Mouse (Mus musculus) cerebellum, adult 11 months (tissue): ENCODE results near the gene Sugct.

Source experiments
- DNase-seq: peaks from one replicate; pipeline ENCODE4 v3.0.0; 2022

Gene Sugct

DNA sequence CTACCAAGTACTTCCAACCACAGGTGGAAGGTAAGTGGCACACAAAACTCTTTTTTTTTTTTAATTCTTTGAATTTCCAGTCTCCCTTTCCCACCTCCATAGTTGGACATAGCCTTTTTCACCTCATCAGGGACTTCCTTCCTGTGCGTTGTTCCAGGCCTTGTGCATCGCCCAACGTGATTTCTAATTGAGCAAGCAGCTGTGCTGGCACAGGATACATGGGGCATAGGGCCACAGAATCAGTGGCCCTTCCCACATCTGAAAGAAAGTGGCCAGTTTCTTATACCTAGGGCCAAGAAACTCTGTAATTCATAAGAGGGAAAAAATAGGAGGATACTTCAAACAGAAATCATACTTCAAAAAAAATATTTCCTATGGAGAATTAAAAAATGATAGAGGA, 449.4 kb downstream of the Sugct start:
- no peak for DNase-seq

DNA sequence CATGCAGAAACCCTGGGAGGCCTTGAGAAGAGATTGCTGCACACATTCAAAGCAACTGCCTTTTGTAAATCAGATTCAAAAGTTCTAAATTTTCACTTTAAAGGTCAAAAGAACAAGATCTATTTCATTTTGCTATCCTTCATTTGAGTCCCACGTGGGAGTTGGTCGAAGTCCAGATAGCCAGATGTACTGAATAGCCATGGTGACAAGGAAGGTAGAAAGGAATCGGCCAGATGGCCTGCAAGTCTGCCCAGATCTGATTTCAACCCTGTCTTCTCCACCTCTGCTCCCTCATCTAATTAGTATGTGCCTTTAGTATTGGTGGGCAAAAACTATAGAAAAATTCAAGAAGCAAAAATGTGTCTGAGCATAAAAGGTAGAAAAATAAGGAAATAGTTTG, 478.8 kb downstream of the Sugct start:
- no peak for DNase-seq

DNA sequence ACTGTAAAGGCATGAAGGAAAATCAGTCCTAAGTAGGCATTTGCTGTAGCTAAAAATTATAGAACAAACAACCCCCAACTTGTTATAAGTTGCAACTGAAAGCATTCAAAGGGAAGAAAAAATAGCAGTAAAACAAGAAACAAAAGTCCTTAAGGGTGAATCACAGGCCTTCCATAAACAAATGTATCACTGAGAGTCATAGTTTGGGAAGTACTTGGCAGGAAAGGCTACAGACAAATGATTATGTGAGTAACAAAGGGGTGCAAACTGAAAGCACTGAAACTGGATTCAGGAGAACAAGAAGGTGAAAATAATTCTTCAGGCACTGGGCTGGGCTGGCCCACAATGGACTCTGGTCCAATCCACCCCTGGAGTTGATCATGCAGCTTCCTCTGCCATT, 482.7 kb downstream of the Sugct start:
- no peak for DNase-seq

DNA sequence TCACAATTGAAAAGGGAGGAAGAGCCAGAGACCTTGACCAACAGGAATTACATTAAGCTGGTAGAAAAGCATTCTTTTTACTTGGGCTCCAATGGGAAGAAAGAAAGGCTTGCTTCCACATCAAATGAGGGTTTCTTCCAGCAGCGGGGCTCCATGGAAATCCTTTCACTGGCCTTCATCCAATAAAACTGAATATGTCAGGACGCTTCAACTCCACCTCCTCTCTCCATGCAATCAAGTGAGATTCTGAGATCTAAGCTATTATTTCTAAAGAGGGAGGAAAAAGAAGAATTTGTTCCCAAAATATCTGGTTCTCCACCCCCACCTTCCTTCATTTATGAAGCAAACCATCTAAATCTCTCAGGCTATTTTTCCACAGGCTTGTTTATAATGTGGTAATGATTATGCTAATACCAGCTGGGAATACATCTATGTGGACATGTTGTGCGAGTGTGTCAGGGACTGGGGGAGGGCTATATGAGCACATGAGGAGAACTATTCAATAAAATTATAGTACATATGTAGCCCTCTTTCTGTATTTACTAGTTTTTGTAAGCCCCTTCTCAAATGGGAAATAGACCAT, 505.1 kb downstream of the Sugct start:
- DNase-seq = no peak

DNA sequence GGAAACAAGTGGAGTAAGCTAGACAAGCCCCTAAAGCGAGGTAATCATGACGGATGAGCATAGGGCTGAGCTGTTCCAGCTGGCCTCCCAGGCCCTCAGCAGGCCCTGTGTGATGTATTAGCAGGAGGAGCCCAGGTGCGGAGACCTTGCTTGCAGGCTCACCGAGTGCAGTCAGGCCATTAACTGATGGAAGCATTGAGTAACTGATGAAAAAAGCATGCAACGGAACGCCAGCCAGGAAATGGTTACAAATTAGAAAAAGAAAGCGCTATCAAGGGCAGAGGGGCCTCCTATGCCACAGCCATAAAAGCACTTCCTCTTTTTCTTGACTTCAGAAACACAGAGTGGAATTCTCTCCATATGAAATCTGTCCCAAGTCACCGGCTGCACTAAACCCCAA, 510.1 kb downstream of the Sugct start:
- no peak for DNase-seq

DNA sequence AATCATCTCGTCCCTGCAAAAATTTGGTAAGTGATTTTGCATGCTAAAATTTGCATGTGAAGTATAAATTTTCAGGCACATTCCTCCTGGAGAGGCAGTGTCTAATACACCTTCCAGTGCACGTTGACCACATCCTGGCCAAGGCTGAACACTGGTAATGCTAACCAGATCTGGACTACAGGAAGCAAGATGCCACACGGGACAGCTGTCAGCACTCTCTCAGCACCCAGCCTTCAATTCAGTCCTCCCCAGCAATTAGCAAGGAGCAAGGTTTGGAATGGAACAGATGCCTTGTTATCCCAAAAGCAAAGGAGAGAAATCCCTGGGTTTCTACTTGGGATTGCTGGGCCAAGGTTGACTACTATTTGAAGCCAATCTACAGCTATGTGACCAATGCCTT, 529.4 kb downstream of the Sugct start:
- DNase-seq = no peak

DNA sequence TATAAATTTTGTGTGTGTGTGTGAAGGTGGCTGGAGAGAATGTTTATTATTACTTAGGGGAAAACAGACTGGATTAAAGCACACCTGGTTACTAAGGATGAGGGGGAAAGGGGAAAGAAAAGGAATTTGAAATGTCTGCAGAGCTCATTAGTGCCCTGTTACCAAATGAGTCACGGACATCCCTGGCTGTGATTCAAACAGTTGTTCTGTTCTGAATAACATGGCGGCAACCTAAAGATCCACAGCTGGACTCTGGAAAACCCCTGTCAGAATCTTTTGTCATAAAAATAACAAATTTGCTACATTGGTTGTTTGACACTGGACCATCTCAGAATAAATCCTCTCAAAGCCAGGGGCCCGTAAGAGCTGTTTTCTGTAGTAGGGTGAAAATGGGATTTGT, 530.6 kb downstream of the Sugct start:
- DNase-seq = no peak

DNA sequence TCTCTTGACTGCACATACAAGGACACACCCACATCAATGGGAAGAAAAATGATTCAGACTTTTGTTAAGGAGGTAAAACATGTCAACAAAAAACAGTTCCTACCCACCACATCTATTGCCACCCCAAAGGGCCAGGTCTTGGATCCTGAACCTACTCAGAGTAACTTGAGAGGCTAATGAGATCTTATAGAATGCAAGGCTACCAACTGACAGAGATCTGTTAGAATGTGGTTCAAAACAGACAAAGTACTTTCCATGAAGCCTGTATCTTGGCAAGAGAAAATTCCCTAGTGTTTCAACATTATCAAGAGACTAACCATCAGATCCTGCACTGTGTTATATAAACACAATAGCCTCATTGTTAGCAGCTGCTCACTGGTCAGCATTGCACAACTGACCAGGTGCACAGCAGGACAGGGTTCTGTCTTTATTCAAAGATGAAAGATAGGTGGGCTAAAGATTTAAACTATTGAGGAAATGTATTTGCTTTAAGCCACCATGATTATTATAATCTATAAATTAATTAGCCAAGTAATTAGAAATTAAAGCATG, 548.8 kb downstream of the Sugct start:
- DNase-seq = no peak

DNA sequence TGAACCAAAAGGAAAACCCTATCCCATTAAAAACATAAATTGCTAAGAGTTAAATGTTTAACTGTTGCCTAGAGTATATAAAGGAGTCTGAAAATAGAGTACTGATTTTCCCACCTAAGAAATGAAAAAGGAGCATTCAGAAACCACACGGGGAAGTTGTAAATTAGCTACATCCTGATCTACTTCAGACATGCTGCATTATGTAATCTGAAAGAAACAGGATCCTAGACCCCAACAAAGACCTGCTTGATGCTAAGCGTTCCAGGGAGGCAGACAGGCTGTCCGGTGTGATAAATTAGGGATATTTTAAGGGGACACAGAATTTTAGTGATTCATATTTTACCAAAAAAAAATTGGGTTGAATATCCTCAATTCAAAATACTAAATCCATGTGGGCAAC, 579.3 kb downstream of the Sugct start:
- no peak for DNase-seq

DNA sequence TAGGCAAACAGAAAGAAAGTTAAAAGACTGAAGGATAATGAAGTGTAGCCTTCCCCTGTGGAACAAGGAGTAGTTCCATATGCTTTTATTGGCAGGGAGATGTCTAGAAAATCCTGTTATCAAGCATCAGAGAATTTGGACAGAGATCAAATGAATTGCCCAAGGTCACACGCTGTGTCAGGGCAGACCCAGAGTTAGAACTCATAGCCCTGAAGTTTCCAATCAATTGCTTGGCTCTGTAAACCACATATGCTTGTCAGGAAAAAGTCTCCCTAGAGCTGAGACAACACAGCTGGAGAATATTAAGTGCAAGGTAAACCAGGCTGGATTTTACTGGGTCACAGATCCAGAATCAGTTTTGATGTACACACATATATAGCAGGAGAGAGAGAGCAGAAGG, 593.0 kb downstream of the Sugct start:
- no peak for DNase-seq

DNA sequence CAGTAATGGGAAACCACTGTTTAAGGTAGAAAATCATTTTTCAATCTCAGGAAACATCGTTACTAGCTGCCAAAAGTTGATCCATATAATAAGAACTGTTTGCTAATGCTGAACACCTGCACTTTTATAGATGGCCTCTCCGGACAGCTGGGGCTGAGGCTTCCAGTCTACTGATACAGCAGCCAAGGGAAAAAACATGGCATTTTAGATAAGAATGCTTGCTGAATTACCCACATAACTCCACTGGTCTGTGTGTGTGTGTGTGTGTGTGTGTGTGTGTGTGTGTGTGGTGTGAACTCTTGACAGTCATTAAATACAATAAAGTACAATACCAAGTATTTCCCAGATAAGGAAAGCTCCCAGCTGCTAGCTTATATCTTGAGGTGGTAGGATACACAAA, 608.8 kb downstream of the Sugct start:
- DNase-seq = no peak

DNA sequence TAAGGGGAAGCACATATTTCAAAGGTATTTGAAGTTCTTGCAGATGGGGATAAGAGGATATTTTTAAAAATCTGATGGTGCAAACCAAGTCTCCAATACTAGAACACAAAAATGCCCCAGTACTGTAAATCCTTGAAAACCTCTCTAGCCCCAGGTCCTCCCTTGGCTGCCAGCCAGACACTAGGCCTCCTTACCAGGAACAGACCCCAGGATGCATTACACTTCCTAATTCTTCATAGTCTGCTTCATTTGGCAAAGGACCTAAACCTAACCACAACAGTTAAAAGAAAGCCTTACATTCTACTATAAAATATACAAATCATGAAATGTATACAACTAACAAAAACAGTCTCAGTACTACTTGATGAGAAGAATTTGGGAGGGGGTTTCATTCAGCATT, 609.2 kb downstream of the Sugct start:
- DNase-seq = no peak

DNA sequence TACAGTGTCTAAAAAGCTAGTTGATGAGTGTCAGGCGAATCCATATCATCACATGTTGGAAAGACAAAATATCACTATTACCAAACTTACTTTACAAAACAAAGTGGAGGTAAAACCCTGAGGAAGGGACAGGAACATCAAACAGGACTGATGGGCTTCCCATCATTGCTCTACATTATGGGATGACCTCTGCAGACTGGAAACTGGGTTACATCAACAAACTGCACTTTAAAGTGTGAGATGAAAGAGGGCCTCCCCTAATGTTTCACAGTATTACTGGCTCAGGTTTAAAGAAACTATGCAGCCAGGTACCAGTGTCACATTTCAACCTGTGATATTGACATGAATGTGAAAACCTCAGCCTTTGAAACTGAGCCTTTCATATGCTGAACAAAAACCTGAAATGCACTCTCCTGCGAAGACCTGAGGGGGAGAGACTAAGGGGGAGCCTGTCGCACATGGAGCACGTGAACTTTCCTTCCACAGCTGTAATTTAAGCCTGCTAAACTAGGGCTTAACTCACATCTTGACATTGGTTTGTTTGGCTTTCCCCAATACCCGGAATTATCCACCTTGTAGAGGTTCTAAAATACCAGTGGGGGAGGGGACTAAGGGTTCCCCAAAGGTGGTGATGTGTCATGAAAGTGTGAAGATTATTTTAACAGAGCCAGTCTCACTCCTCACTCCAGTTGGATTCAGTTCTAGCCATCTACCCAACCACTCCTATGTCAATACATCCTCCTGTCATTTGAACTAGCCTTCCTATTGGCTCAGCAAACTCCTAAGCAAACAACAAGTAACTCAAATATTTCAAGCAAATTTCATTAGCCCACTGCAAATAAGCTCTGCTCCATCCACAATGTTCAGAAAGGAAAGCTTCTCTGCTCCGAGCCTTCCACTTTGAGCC, 610.2 kb downstream of the Sugct start:
- no peak for DNase-seq

DNA sequence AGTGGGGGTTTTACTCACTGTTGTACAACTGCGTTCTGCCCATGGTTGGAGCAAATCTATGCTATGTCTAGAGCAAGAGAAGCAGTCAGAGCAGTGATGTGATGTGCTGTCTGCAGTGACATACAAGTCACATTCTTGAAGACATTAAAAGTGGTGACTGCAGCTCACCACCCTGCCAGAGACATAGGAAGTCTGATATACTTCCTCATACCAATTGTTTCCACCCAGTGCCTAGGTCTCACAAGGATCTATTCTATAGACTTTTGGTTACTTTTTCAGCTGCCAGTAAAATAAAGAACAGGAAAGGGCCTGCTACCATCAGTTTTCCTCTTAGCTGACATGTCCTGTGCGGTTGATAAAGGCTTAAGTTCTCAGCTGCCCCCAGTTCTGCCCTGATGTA, 613.7 kb downstream of the Sugct start:
- DNase-seq = no peak

DNA sequence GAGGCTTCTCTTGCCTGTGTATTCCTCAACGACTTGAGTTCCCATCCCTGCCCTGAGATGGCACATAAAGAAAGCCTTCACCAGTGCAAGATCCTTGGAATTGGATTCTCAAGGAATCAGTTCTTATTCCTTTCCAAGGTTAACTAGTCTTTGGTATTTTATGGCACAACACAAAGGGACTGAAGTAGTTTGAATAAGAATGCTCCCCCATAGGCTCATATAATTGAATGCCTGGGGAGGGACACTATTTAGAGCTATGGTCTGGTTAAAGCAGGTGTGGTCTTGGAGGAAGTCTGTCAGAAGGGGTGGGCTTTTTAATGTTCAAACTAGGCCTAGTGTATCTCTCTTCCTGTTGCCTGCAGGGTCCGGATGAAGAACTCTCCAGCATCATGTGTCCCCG, 629.8 kb downstream of the Sugct start:
- DNase-seq = no peak

DNA sequence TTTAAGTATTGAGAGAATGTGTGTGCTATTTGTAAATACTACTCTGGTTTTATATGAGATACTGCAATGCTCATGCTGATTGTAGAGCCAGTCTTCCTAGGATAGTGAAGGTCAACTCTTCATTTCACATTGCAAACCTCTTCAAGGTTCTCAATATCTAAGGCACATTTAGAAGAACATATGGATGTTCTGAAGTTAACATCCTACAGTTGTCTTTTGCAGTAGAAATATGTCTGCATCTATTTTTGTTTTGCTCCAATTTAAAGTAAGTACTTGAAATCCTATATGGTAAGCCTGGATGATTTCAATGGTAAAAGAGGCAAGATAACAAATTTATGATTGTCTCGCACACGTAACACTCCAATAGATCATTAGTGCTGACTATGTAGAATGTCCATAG, 638.7 kb downstream of the Sugct start:
- DNase-seq = no peak

DNA sequence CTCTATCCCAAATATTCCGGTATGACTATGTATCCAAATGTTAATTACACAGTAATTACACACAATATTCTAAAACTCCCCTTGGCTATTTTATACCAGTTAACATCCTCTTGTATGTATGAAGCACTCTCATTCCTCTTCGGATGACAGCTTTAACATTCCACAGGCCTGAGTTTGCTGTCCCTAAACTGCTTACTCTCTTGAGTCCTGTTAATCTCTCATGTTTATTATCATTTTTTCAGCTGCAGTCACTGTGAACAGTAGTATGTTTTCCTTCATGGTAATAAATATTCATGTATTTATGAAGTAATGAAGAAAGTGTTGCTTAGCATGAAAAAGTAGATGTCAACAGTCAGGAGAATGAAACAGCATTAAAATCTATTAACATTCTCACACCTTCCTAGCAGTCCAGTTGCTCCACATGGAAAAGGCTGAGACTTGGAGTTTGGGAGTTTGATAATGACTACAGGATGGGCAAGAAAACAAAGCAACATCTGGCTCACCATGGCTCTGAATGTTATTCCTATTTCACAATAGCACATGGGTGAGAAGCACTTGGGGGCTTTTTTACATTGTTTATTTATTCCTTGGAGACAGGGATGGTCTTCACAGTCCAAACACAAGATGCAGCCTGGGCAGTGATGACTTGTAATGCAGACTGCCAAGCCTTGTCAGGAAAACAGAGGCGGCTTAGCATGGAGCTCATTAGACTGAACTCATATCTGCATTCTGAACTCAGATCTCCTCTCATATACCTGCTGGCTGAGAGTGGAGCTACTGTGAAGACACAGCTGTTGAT, 651.7 kb downstream of the Sugct start:
- DNase-seq = no peak

DNA sequence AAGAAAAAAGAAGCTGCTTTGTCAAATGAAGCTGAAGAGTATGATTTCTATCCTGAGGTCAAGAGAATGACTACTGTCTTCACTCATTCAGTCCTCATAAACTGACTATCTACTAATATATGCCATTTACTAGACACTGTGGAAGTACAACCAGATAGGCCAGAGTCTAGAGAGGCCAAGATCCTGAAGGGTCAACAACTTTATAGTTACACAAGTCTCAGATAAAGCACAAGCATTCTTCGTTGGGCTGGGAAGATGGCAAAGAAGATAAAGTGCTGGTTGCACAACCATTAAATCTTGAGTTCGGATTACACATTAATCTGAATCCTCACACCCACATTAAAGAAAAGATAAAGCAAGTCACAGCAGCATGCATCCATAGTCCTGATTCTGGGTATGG, 653.0 kb downstream of the Sugct start:
- DNase-seq = no peak

DNA sequence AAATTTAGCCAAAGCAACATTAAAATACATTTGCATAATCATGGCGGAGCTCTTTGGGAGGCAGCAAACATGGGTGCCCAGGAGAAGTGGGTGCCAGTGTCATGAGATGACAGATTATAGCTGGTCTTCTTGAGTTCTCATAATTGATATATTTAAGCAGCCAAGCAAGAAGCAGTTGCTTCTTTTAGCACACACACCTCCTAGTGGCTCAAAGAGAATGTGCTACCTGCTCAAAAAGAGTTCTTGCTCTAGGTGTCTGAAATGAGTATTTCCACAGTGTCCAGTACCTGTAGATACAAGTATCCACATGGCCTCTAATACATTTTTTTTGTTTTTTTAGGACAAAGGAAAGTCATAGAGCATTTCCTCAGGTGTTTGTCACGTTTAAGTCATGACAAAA, 655.6 kb downstream of the Sugct start:
- no peak for DNase-seq

DNA sequence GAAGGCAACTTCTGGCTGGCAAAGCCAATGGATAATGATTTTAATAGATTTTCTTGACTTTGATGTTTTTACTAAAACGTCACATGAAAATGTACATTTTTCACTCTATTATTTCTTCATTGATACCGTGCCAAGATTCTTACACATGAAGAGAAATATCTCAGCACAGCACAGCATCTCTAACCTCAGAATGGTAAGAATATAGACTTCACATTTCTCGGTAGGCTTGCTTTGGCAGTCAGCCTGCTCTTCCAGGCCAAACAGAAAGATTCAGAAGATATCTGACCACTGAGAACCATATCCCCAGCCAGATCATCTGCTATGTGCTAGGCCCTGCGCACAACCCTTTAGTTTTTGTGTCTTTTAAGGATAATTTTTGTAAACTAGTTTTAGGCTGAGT, 657.0 kb downstream of the Sugct start:
- no peak for DNase-seq

DNA sequence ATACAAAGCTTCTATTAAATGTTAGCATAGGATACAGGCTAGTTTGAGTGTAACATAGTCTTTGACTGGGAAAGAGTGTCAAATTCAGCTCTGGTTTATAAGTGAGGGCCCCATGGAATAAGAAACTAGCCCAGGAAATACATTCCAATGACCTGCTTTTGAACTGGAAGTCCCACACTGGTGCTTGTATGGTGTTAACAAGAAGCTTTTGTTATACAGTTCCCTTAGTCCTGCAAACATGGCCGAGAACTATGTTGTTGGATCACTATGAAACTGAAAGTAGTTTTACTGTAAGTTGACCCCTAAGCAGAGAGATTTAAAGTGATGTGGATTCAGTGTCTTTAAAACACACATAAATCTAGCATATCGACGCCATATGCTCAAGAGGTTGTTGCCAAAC, 657.5 kb downstream of the Sugct start:
- DNase-seq = no peak

DNA sequence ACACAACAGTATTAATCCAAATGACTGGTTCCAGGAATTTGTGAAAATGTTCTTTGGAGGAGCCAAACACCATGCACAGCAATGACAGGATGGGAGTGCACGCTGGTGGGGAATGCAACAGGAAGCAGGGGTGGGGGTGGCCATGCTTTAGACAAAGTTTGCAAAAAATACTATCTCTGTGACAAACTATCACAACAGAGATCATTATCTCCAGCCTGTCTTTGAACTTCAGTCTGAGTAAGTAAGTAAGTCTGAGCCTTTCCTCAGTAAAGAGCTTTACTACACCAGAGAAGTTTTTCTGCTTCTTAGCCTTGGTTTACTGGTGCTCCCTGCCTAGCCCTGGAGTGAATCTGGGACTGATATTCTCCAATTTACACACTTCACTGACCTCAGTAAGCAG, 664.6 kb downstream of the Sugct start:
- DNase-seq = no peak

DNA sequence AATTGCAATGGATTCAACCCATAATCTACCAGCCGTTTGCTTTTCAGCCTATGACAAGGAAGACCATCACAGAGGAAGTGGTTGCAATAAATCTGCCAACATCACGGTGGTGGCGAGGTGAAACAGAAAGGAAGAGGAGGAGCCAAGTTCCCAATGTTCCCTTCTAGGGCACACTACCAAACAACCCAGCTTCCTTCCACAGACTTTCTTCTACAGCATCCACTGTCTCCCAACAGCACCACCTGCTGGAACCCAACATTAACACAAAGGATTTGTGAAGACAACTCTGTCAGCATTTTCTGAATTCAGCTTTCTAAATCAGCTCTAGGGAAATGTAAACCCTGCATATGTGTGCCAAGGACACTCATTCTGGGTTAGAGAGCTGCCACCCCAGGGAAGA, 666.8 kb downstream of the Sugct start:
- DNase-seq = peak; percentile 4
